Mouse (Mus musculus) natural killer cell, adult 2 months (primary cell): Measurements from ENCODE around the gene Yod1.

Source experiments
- DNase-seq, 2 experiments: peaks; one replicate each; pipeline ENCODE4 v3.0.0; 2022; ENCODE audit warnings: low spot score in 2 of 2

Gene Yod1

DNA sequence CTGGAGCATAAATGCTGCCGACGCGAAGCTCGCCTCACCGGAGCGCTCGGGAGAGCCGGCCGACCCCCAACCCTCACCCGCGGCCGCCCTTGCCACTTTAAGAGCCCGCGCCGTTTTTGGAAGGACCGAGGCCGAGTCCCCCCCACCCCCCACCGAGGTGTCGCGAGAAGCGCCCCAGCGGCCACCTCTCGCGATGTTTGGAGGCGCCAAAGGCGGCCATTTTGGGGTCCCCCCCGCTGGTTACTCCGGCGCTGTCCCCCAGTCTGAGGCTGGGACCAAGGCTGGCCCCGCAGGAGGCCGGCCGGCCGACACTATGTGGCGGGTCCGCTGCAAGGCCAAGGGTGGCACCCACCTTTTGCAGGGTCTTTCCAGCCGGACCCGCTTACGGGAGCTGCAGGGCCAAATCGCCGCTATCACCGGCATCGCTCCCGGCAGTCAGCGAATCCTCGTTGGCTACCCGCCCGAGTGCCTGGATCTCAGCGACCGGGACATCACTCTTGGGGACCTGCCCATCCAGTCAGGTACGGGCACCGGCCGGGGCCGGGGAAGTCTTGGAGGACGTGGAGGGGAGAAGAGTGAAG, at the start of gene Yod1:
Gene Yod1, plus strand, starts transcription at position 37 of the 581 bp plus-strand sequence.
- DNase-seq = peak; percentile 86 to 89

DNA sequence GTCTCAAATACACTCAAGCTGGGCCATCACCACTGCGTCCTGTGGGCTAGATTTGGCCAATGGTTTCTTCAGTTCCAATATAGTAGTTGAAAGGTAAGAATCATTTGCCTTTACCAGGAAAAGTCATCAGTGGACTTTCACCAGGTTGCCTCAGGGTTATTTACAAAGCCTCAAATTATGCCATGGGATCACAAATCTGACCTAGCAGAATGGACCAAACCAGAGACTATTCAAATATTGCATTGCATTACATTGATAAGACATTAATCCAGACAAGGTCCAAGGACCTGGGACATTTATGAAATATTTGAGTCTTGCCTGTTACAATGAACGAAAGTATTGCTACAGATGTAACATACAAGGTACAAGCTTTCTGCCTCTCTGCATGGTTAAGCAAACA, 38.6 kb upstream of the Yod1 start:
- DNase-seq = no peak

DNA sequence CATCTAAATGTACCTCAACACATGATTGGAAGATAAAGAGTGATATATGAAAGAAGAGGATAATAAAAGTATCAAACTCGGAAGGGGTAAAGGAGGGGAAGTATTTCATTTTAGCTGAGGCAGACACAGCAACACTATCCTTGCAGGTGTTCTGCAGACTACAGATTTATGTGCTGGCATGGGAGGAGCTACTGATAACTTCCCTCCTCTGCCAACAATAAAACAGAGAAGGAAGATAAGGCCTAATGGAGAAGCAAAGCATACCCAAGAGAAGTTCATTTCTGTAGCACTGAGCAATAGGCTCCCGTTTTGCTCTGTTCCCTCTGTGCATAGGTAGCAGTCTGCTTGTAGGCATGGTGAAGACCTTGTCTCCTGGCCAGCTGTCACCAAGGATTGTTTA, 36.1 kb upstream of the Yod1 start:
- DNase-seq = no peak

DNA sequence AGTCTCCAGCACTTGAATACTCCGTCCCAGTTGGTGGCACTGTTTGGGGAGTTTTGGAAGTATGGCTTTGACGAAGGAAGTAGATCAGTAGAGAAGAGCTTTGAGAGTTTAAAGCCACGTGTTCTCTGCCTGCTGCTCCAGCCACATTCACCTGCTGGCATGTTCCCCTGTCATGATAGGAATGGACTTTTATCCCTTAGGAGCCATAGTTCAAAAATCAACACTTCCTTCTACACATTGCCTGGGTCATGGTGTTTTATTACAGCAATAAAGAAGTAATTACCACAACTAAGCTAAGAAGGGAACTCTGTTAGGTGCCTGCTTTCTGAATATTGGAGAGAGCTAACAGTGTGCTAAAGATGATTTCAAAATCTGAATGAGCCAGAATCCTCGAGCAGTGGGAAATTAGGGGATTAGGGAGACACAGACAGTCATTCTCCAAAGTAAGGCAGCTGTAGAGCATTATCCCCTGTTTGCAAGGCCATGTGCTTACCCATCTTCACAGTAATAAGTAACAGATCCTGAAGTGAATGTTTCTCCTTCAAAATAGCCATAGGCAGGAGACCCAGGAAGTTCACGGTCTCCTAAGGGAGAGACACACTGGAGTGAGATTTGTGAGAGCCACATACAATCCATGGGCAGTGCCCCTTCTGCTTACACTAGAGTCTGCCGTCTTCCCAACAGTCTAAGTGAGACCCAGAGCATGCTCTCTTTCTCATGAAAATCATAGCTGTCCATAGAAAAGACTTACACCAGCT, 35.3 kb upstream of the Yod1 start:
- DNase-seq = no peak

DNA sequence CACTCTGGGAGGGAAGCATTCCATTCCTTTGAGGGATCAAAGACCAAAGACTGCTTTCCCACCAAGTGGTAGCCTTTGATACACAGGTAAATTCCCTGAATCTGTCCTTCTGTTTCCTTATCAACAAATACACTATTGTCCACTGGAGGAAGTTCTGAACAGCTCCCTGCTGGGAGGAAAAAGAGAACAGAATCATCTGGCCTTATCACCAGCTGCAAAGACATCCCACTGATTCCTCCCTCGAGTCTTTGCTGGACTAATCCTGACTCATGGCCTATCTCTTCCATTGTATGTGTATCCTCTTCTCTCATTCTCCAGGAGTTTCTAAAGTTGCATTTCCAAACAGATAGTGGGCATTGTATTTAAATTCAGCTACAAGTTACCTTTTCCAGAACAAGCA, 33.2 kb upstream of the Yod1 start:
- DNase-seq = no peak

DNA sequence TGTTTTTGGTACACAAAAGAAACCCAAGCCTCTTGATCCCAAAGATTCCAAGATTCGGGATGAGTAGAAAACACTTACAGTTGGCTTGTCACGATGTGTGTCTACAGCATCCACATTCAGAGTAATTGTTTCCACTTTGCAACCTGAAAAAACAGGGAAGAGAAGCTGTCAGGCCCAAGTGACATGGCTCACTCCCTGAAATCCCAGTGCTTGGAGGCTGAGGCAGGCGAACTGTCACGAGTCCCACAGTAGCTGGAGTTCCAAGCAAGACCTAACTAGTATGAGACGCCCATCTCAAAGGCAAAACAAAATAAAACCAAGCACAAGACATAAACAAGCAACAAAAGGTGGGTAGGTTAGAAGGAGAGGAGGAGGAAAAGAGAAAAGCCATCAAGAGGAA, 18.5 kb upstream of the Yod1 start:
- DNase-seq = no peak

DNA sequence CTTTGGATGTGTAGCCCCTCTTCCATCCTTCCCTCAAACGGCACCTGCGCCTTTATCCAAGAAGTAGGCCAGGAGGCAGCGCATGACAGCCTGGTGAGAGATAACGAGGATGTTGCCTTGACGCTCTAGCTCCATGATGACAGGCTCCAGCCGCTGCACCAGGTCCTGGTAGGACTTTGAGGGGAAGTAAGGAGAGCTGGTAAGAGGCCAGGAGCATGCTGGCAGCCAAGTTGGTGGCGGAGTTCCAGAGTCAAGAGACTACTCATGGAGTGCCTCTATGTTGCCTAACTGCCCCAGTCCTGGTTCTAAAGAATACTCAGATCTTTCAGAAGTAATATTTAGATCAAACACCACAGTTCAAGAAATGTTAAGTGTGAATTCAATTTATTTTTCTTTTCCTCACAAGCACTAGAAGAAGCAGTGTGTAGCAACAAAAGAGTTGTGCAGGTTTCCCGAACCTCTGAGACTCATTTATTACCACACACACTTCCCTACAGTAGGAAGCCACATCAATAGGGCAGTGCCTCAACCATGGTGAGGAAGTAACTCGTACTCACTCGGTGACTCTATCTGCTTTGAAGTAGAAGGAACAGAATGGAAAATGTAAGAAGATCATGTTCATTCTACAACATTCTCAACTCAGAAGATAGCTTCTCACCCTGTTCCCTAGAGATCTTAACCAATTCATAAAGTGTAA, 17.0 kb upstream of the Yod1 start:
- no peak for DNase-seq

DNA sequence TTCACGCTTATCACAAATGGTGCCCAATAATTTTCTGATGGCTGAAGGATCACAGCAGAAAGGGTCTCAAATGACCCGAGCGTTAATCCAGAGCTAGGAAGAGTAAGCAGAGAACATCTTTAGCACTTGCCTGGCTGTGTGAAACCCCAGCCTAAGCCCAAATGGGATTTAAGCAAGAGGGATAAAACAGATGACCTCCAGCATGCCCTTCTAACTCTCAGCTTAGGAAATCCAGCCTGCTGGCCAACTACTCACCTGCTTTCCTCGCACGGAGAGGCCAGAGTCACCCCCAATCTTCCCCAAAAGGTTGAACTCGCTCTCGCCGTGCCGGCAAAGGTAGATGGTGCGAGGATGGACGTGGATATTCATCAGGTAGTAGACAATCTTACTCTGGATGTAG, 15.2 kb upstream of the Yod1 start:
- DNase-seq = no peak

DNA sequence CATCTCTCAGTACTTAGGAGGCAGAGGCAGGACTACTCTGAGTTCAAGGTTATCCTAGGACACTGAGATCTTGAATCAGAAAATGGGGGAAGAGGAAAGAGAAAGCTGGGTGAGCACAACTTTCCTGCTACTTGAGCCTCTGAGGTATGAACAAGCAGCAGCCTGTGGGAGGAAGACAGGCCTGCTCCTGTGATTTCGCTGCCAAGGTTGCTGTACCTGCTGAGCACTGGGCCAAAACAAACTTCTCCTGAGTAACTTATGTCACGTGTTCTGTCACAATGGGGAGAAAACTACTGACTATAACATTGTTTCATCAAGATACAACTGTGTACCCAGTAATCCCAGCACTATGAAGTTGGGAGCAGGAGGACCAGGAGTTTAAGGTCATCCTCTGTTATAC, 13.5 kb upstream of the Yod1 start:
- DNase-seq = no peak

DNA sequence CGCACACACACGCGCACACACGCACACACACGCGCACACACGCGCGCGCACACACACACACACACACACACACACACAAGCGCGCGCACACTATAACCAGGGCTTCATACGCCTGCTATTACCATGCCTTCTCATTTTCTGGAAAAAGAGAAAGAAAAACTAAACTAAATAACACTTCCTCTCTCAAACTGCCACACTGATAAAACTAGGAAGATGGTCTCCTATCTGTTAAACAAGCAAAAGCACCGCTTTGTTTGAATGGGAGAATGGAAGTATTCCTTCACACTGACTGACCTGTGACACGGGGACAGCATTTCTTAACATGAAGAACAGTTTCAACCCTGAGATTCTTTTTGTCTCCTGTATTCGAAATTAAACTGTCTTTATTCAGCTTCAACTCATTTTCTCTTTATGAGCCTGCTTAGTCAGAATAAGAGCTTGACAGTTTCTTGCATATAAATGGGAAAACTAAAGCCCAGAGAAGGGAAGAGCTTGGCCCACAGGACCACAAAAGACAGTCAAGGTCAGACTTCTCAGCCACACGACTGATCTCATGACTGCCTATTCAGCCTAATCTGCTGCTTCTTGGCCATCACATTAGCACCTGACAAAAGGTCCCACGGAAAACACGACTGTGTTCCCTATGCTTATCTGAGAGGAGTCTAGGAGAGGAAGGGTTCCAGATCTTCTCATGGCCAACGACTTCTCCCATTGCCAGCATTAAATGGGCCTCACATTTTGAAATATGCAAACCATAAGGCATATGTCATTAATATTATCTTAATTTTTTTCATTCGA, 6.6 kb upstream of the Yod1 start:
- DNase-seq = no peak

DNA sequence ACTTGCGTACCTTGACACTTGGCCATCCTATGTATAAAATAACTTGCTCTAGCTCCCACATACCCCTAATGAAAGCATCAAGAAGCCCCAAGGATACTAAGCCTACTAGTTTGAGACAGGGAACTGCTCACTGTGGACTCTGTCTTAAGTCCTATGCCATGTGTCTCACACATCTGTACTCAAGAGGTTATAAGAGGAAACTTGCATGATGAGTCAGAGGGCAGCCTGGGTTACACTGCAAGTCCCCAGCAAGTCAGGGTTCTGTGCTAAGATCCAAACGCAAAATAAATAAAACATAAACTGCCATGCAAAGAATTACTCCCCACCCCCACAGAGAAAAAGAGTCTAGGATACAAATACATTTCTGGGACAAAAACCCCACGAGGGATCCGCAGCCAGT, 3.1 kb upstream of the Yod1 start:
- DNase-seq = no peak

DNA sequence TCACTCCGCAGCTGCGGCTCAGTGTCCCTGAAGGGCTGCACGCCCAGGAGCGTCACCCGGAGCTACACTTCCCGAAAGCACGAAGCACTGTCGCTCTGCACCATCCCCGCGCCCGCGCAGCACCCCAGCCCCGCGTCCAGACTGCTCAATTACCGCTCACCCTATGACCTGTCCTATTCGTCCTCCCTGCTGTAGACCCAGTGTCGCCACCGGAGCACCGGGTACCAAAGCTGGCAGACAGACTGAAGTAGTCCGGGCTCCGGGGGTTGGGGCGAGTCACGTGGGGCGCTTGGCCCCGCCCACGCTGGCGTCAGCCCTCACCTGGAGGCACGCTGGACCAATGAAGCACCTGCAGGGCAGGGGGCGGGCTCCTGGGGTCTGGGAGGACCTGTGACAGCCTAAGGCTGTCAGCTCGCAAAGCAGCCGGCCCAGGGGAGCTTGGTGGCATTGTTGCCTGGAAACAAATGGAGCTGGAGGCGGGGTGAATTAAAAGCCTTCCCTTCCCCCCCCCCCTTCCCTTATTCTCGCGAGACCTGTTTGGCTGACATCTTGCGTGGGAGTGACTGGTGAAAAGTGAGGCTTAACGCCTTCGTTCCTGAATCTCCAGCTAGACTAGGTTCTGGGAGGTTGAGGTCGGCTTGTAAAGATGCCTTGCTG, 1.4 kb upstream of the Yod1 start, which contains the start of gene Gm29427:
Gene Gm29427, minus strand, starts transcription at position 239 of the 657 bp plus-strand sequence.
- peak; percentile 90 to 96 for DNase-seq

DNA sequence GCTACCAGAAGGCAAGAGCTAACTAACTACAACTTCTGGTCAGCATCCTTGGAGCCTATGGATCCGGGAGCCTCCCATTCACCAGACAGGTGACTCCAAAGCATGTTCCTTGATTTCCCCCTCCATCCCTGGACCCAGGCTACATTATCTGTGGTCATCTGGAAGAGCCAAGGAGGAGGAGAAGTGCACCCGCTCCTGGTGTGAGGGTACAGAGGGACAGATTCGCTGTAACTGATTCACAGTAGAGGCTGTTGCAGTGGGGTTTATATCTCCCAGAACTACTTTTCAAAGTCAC, 962 bp upstream of the Yod1 start:
- DNase-seq = no peak

DNA sequence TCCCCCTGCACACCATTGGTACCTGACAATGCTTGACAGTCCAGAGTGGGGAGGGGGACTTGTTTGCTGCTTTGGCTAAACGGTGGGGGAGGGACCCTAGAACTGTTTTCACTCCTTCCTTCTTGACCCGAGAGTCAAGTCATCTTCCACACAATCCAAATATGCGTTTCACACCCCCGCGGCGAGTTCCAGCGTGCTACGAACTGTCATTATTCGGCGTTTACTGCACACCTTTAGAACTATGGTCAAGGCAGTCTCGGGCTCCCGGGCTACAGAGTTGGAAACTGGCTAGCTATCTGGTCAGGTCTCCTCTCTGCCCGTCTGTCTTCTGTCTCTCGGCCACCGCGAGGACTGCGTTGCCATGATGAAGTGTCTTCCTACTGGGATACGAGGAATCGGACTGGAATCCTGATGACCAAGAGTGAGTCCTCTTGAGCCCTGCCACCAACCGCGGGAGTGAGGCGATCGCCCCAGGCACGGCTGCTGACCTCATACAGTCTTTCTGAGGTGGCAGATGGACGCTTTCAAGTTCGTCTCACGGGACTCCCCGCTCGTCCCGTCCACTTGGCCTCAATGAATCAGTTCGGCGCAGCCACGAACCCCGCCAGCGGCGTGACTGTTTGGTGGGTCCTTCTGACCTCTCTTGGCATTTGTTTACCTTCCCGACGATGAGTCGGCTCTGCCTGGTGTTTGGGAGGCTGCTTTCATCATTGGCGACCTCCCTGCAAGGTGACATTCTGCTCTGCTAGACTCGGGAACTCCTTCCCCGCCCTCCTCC, 425 bp upstream of the Yod1 start:
- DNase-seq = peak in 1 of 2 experiments; percentile 58

DNA sequence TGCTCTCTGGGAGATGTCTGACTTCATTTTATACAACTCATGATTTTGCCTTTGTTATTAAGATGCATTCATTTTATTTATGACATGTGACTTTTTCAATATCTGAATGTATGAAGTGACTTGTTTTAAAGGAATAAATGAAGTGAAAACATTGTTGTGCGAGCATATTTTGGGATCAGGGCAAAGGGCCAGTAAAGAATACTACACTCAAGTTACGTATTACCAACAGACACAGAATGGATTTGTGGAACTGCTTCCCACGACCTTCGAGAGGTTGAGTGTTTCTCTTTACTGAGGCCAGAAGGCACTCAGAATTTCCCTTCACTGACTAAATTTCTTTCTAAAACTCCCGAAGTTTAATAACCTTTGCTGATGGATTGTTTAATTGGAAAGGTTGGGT, 7.1 kb downstream of the Yod1 start:
- no peak for DNase-seq

DNA sequence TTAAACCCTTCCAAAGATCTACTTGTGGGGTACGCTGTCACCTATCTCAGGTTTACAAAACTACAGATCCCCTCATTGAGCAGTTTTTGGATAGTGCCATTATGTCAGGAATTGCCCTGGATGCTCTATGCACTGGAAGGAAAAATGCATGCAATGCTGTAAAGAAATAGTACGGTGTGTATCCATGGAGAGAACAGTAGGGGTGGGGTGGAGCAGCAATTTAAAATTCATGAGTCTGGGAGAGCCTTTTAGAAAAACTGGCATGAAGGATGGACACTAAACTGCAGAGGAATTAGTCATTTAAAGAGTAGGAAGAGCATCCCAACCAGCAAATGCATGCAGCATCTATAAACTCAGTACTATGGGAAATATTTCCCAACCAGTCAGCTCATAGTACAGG, 9.3 kb downstream of the Yod1 start:
- no peak for DNase-seq

DNA sequence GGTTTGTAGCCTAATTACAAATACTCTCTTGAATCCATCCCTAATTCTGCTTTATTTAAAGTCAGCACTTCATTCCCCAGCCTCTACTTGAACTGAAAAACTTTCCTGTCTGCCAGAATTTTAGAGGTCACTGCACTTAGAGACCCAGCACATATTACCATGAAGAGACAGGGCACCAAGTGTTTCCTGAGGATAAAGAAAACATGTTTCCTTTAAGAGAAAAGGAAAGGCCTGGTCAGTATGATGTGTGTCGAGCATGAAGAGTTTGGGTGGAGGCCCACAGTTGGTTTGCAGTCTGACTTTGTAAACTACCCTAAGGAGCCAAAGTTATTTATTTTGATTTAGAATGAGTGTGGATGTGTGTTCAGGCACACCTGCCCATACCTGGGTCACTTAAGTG, 10.9 kb downstream of the Yod1 start:
- no peak for DNase-seq

DNA sequence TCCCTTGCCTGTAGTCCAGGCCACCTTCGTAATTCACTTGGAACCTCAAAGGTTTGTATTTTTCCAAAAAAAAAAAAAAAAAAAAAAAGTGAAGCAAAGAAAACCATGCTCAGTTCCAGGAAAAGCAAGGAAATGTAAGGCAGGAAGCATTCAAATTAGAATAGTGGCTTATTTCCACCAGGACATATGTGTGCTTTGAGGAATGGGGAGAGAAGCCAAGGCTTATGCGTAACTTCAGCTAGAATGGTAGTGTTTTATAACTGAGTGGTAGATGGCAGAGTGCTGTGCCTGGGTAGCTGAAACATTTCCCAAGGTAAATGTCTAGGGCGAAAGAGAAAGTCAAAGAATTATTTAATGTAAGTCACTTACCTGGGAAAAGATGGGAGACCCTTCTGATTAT, 11.6 kb downstream of the Yod1 start:
- DNase-seq = no peak

DNA sequence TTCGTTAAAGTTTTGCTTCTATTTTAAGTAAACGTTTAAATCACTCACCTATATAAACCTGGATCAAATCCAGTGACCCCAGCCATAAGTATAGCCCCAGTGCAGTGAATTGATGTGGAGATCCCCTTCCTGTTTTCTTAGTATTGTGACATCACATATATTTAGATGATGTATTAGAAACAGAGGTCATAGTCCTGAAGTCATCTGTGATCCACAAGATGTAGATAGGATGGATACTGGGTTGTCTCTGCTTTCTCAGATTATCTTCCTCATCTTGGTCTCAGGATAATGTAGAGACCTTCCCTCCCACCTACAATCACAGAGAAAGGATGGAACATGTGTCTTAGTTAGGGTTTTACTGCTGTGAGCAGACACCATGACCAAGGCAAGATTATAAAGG, 12.0 kb downstream of the Yod1 start, which contains the start of gene Pfkfb2:
Gene Pfkfb2, minus strand, starts transcription at position 101 of the 400 bp plus-strand sequence.
- no peak for DNase-seq

DNA sequence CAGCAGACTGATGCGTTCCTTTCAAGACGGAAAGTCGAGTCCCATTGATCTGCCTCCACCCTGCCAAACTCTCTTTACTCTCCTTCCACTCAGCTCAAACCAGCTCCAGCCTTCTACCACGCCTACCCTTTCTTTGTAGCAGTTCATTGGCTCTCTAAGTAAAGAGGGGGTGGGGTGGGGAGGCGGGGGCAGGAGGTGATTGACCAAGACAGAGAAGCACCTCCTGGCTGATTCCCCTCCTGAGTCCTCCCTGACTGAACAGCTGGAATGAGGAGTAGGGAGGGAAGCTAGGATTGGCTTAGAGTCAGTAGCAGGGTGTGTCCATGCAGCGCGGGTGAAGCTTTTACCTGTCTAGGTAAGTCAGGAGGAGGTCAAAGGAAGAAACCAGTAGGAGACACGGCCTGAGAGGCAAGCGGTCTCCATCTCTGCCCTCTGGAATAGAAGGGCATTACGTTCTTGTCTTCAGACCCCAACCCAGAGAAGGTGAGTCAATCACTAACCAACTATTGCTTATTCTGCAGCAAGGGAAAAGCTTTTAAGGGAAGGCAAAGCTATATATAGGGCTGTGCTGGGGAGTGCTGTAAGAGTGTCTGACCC, 14.7 kb downstream of the Yod1 start, which contains the start of gene AA986860:
Gene AA986860, plus strand, starts transcription at position 236 of the 597 bp plus-strand sequence.
- no peak for DNase-seq
